Mouse (Mus musculus) testis, postnatal 14 days (tissue): ENCODE measurements at regions not wholly inside any gene's neighbourhood (a gene's known extent, or its start where the extent isn't known, plus 50 kb on each side); places are given as distances from the start of the nearest gene placed in this dataset.

Source experiments
- DNase-seq: peaks from one replicate; pipeline ENCODE4 v3.0.0; 2021; ENCODE audit warnings: low spot score

DNA sequence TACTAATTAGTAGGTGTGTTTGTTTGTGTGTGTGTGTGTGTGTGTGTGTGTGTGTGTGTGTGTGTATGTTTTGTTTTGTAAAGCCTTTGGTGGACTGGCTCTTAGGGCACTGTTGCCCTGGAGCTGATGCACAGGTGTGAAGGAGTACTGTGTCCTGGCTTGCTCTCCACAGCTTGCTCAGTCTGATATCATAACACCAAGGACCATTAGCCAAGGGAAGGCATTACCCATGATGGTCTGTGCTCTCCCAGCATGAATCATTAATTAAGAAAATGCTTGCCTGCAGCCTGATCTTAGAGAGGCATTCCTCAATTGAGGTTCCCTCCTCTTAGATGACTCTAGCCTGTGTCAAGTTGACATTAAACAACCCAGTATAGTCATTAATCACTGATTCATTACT, 54.7 kb downstream of the Spry2 start:
- DNase-seq: no peak

DNA sequence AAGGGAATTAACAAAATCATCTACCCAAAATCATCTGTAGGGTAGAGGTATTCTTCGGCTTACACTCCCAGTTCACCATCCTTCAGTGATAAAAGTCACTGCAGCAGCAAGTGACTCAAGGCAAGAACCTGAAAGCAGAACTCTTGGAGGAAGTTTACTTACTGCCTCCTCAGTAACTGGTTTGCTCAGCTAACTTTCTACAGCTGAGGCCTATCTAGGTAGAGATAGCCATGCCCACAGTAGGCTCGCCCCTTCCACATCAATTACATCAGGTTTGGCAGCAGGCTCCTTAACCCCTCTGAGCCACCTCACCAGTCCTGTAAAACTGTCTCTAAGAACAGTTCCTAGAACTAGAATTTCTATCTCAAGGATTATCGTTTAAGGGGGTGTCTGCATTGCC, 59.1 kb downstream of the Spry2 start:
- no peak for DNase-seq

DNA sequence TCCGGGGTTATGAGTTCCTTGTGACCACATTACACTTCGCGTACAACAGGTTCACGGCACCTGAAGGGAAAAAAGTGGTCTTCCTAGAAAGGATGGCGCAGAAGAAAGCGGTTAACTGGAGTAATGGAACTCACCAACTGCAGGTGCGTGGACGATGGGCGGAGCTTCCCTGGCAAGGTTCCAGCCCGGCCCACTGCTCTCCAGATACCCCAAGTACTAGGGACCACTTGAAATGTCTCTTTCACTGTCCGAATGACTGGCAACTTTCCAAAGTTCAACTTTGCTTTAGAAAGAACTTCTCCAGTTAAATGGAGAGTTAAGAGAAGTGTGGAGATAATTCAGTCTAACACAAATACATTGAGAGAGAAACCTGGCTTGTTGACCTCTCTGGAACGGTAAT, 65.9 kb downstream of the Spry2 start:
- DNase-seq: peak; percentile 41

DNA sequence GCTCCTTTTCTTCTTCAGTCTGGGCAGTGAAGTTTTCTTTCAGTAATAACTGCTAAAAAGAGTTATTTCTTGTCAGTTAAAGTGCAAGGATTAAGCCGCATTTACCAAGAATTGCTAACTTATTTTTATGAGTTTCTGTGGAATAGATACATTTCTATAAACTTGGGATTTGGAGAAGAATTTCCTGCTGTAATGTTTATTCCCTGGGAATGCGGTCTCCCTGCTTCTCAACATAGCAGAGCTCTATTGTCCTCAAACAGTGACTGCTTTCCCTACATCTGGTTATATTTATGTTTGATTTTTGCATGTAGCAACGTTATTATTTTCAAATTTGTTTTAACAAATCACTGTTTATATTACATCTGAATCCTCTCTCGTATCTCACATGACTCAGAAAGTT, 66.3 kb downstream of the Spry2 start:
- no peak for DNase-seq

DNA sequence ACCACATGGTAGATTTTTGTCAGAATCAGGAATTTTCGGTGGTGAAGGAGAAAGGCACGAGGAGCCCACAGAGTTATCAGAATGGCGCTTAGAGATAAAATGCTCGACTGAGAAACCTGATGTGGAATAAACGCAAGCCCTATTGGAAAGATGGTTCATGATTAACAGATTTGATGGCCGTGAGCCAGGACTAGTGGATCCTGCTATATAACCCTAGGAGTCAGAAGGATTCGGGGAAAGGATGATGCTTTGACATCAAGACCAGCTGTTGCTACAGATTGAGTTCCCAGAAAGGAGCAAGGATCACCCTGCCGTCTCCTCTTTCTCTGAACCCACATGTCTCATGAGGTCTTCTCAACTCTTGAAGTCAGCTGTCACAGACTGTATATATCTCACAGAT, 73.5 kb downstream of the Spry2 start:
- DNase-seq: no peak

DNA sequence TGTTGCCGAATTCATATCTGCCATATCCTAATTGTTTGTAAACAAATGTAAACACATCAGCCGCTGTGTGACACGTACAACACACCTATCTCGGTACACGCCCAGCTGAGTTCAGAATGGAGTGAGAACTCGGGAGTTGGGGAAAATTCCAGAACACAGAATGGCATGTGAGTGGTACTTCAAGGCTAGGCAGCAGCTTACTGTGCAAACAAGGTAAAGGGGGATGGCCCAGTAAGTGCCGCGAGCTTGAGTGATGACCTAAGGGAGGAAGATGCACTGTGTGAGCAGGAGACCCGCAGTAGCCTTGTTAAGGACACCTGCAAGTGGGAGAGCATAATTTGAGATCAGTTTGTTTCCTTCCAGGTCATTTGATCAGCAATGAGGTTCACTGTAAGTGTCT, 74.0 kb downstream of the Spry2 start:
- DNase-seq: no peak

DNA sequence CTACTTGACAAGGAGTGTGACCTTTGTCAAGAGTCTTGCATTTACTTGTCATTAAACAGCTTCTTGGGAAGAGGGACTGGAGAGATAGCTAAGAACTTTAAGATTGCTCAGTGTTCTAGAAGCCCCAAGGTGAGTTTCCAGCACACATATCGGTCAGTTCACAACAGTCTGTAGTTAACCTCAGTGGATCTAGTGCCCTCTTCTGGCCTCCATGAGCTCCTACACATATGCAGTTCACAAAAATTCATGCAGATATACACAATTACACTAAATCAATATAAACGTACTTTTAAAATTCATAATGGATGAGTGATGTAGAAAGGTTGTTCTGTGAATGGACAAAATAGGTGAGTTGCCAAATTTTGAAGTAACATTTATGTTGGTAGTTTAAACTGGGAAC, 77.1 kb downstream of the Spry2 start:
- DNase-seq: no peak

DNA sequence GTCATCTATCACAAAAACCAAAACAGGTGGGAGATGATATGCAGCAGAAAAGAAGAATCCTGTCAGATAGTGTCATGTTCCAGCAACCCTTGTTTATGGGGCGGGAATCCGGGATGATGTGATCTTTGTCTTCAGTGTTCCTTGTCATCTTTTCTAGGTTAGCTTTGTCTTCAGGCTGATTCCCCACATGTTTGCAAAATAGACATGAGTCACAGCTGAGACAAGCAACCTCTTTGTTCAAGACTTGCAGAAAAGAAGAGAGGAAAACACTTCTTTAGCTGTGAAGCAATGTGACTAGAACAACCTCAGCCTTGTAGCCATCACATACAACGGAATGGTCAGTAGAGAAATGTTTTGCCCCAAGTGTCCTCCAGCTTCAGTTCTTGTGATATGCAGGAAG, 77.8 kb downstream of the Spry2 start:
- DNase-seq: no peak

DNA sequence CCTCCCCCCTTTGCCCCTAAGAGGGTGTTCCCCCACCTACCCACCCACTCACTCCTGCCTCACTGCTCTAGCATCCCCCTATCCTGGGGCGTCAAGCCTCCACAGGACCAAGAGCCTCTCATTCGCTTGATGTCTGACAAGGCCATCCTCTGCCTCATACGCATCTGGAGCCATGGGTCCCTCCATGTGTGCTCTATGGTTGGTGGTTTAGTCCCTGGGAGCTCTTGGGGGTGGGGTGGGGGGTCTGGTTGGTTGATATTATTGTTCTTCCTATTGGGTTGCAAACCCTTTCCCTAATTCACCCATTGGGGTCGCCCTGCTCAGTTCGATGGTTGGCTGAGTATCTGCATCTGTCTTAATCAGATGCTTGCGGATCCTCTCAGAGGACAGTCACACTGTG, 79.1 kb downstream of the Spry2 start:
- no peak for DNase-seq

DNA sequence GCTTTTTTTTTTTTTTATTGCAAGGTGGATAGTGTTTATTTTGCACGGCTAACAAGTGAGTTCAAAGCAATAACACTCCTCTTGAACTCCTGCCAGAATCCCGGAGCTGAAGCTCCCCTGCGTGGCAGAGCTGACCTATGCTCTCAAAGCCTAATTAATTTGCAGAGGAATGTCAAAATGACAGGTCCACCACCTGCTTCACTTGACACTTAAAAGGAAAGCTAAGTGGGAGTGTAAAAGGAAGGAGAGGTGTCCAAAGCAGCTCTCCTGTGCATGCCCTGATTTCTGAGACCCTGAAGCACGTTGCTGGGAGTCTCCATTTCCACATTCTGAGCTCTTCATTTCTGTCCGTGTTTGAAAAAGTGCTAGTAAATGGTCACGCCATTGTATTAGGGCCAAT, 80.8 kb downstream of the Spry2 start:
- no peak for DNase-seq

DNA sequence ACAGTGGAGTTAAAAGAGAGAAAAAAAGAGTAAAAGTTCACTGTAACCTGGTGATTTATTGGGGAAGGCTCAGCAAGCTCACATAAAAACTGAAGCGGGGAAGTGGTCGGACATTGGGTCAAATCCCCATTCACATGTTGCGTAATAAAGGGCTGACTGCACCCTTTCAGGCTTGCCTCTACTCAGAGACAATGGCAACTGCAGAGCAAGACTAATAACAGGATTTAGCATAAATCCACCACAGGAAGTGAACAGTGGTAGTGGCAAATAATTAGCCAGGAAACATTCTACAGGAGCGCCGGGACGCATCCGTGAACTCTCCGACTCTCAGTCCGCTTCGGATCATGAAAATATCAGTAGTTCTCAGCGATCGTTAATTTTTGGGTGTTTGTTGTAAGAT, 81.3 kb downstream of the Spry2 start:
- DNase-seq: no peak

DNA sequence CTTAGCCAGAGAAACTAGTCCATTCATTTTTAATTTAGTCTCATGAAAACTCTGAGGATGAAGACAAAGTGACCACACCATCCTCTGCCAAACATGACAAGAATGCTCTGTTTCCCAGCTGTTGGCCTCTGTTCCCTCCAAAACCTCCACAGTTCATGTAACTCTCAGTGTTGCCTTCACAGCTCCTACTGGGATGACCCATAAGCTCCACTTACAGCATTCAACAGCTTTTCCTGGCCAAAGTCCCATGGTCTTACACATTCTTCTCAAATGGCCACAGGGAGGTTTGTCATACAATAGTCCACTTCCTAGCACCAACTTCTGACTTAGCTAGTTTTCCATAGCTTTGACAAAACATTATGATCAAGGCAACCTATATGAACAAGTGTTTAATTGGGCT, 83.0 kb downstream of the Spry2 start:
- no peak for DNase-seq

DNA sequence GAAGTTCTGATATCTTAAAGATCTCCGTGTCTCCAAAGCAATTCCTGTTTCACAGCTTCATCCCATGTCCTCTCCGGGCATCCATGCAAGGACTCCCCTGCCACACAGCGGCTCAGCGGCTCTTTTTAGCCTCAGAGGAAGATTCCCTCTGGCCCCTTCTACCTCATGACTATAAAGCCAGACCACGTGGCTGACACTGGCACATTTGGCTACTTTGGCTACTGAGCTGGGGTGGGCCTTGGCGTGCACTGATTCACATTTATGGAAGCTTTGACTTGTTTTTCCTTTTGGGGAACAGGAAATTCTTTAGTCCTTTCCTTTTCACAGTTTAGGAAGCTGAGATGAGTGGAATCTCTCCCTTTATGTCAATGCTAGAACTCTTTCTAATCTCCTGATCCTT, 83.5 kb downstream of the Spry2 start:
- no peak for DNase-seq

DNA sequence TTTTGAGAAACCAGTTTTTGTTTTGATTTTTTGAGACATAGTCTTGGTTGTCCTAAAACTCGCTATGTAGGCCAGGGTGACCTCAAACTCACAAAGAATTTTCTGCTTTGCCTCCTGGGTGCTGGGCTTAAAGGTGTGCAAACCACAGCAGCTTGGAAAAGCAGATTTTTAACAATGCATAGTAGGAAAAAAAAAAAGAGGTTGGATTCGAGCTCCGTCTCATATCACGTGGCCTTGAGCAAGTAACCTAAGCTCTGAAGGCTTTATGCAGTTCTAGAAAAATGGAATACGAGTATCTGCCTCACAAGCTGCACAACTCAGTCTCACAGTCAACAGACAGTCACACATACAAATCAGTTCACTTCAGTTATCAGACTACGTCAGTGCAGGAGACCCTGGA, 90.9 kb downstream of the Spry2 start:
- DNase-seq: no peak

DNA sequence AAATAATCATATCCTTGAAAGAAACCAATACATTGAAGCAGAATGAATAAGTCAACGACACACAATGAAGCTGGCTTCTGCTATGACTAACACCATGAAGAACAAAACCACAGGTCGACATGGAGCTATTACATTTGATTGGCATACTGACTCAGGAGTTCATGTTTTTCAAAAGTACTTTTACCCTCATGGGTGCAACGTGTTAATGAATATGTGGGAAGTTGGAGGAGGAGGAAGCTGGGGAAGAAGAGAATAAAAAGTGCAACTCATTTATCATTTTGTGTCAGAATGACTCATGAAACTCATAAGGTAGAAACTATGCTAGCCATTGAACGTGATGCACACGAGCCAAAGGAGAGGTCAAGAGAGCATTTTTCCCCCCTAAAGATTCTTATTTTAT, 91.3 kb downstream of the Spry2 start:
- DNase-seq: no peak

DNA sequence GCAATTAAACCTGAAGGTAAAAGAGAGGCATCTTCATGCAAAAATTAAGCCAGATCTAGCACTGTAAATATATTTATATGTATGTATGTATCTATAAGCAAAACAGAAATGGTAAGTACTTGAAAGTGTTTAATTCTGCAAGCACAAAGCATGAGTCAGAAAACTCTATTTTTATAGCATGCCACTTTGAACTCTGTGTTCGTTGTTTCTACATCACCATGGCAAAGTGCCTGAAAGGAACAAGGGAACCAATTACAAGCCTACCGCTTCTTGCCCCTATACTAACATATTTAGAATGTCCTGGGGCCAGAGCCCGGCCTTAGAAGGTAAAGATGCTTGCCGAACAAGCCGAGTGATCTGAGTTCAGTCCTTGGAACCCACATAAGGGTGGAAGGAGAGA, 91.9 kb downstream of the Spry2 start:
- DNase-seq: no peak

DNA sequence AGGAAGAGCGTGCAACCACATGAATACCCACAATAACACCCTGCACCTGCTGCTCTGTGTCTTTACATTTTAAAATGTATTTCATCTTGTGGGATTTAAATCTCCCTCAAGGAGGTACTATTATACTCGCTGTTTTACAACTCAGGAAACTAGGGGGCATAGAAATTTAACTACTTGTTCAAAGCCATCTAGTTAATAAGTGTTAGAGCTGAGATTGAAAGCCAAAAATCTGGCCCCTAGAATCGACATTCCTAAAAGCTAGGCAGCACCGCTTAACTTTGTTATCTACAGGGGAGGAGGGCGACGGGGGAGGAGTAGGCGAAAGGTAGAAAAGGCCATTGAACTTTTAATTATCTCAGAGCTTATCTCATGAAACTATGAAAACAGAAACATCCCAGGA, 93.3 kb downstream of the Spry2 start:
- no peak for DNase-seq

DNA sequence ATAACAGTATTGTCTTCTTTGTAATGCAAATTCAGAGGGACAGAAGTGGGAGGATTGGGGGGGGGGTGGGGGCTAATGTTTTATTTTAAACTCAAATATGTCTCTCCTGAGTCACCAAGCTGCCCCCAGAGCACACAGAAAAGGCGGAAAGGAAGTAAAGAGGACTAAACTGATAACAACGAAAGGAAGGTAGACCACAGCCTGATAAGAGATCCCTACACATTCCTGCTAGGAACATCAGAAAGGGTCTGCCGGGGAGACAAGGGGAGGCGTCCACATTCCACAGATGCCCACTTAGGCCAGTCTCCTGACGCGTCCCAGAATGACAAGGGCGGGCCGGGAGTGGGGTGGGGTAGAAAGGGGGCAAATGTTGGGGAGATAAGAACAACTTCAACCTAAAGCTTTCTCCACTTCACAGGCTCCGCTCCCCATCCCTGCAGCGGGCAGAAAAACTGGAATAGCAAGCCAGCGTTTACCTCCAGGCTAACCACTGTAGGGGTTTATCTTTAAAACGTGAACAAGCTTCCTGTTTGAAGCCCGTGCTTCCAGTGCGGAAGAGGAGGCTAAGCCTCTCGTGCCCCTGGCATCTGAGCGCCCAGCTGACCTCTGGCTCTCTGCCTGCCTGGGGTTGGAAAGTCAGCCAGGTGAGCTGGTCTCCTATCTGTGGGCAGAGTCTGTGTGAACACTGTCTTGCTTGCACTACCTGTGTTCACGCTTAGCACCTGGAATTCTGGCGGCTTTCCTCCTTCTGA, 93.9 kb downstream of the Spry2 start:
- DNase-seq: no peak

DNA sequence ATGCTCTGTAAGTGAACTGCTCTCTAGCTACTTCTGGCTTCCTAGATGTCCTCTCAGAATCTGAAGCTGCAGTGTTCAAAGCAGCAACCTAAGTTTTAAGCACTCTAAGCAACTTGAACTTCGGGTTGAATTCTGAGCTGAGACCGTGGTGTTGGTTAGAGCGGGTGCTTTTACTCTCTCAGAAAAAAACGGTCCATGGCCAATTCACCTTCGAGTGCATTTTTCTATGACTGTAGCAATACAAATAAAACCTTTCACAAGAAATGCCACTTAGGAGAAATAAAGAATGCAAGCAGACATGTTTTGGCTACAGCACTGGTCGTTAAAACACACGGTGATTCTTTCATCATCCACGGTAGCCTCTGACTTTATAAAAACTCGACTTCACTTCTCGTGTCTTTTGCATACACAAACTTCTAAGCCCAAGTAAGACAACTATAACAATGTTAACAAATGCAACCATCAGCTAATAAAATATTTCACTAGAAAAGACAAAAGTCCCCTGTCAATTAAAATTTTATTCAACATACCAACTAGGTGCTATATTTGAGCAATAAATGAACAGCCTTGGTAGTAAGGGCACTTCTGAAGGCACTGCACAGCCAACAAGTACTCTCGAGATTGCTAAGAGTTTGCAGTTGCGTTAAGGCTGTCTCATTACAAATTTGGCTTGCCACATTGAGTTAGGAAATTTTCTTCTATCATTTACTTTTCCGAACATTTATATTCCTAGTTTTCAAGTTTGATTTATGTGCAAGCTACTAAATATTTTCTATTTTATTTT, 96.3 kb downstream of the Spry2 start:
- DNase-seq: no peak

DNA sequence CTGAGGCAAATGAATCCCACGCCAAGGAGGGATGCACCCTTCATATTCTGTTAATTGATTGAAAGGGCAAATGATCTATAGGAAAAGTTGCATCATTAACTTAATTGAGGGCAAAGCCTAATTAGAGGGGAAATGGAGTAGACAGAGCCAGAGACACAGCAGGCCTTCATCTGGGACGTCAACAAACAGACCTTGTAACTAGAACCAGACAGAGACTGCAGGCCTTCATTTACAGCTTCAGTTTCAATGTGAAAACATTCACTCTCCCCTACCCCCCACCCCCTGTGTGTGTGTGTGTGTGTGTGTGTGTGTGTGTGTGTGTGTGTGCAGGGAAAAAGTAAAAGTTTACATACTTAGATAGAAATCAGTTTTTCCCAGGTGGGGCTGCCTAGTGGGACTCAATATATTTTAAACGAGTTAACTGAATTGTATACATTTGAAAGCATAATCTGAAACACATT, 97.2 kb downstream of the Spry2 start:
- DNase-seq: no peak

DNA sequence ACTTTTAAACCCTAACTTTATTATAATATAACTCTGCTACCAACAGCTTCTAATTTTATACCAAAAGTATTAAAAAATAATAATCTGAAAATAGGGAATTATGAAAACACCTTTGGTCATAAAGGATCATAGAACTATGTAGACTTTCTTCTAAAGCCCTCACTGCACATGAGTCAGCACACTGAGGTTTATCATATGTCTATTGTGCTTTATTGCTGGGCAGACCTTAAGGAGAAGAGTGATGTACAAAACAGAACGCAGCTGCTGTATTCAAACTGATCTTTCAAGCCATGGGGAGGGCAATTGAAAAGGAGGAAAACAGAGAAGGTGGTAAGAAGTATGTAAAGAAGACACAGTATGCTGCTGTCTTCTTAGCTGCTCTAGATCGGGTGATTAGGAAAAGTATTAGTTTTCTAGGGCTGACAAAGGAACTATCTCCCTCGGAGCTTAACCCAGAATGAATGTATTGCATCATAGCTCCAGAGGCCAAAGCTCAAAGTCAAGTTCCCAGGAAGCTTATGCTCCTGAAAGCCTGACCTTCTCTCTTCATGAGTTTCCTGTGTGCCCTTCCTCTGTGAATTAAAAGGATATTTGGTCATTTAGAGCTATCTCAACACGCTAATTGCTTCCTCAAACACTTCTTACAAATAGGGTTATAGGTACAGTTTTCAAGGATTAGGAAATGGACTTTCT, 103.5 kb downstream of the Spry2 start:
- DNase-seq: no peak

DNA sequence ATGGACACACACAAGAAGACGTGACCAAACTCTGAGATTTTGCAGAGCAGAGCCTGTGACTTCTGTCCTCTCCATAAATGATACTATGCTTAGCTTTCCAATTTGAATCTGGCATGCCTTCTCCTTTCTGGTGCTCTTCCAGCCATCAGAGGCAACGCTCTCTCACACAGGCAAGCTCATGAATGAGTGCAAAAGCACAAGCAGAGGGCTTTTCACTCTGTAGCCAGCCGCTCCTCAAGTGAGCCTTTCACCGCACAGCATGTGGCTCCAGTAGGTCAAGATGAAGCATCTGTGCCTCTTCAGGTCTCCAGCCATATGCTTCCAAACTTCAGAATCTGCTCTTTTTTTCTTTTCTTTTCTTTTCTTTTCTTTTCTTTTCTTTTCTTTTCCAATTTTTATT, 106.2 kb downstream of the Spry2 start:
- no peak for DNase-seq

DNA sequence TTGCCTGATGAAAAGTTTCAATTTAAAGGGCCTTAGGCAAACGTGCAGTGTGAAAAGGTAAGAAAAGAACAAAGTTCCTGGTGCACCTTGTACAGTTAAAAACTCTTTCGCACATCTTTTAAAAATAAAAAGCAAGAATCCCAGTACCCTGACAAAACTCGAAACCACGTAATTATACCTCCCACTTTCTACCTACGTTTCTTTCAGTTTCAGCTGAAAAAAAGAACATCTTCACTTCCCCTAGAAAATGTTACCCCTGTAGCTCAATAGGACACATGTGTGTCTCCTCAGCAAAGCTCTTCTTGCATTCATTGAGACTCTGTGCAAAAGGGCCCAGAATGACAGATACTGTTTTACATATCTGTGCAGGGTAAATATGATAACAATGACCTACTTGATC, 113.2 kb downstream of the Spry2 start:
- DNase-seq: no peak
